Mouse (Mus musculus): Measurements from ENCODE around the gene Retreg1. TPM values are rescaled to one million over a fixed set of nuclear protein-coding genes. Genes with fewer than 3 reads are reported as not detected.

Retreg1 gene
- total RNA-seq, 1 experiment from 2014 or later, result 95.7 TPM

GRCm38 (mm10) chr15:25826531-25826961 is 16.4 kb upstream of the Retreg1 start:
- ATAC-seq (replicated peaks; ENCODE audit: low read depth, poor library complexity, severe bottlenecking), result no peak

- ATAC-seq (replicated peaks; ENCODE audit: low read depth, poor library complexity, severe bottlenecking), result peak; percentile 94
Observed at GRCm38 (mm10) chr15:25828464-25828863, 14.5 kb upstream of the Retreg1 start.

- peak; percentile 50 for ATAC-seq (replicated peaks; ENCODE audit: low read depth, poor library complexity, severe bottlenecking)
Observed at GRCm38 (mm10) chr15:25830426-25830825, 12.6 kb upstream of the Retreg1 start.

GRCm38 (mm10) chr15:25834282-25834681 is 8.7 kb upstream of the Retreg1 start:
- no peak for ATAC-seq (replicated peaks; ENCODE audit: low read depth, poor library complexity, severe bottlenecking)

GRCm38 (mm10) chr15:25834920-25835674 is 7.9 kb upstream of the Retreg1 start:
- no peak for ATAC-seq (replicated peaks; ENCODE audit: low read depth, poor library complexity, severe bottlenecking)

GRCm38 (mm10) chr15:25842462-25843085 is 406 bp upstream of the Retreg1 start:
- peak; percentile 26 for ATAC-seq (replicated peaks; ENCODE audit: low read depth, poor library complexity, severe bottlenecking)

GRCm38 (mm10) chr15:25844013-25844570 is 1.1 kb downstream of the Retreg1 start:
- ATAC-seq (replicated peaks; ENCODE audit: low read depth, poor library complexity, severe bottlenecking), result no peak

GRCm38 (mm10) chr15:25844771-25845170 is 1.8 kb downstream of the Retreg1 start:
- ATAC-seq (replicated peaks; ENCODE audit: low read depth, poor library complexity, severe bottlenecking), result no peak

GRCm38 (mm10) chr15:25847576-25848168 is 4.7 kb downstream of the Retreg1 start:
- ATAC-seq (replicated peaks; ENCODE audit: low read depth, poor library complexity, severe bottlenecking), result no peak

GRCm38 (mm10) chr15:25850552-25850951 is 7.6 kb downstream of the Retreg1 start:
- ATAC-seq (replicated peaks; ENCODE audit: low read depth, poor library complexity, severe bottlenecking), result no peak

GRCm38 (mm10) chr15:25854270-25854904 is 11.4 kb downstream of the Retreg1 start:
- ATAC-seq (replicated peaks; ENCODE audit: low read depth, poor library complexity, severe bottlenecking), result no peak

- peak; percentile 22; the same call in 1 of the 2 replicates for ATAC-seq (replicated peaks; ENCODE audit: low read depth, poor library complexity, severe bottlenecking)
Observed at GRCm38 (mm10) chr15:25858611-25859058, 15.7 kb downstream of the Retreg1 start.

- ATAC-seq (replicated peaks; ENCODE audit: low read depth, poor library complexity, severe bottlenecking), result peak; percentile 65
Observed at GRCm38 (mm10) chr15:25859469-25859868, 16.5 kb downstream of the Retreg1 start.

GRCm38 (mm10) chr15:25861900-25862299 is 18.9 kb downstream of the Retreg1 start:
- ATAC-seq (replicated peaks; ENCODE audit: low read depth, poor library complexity, severe bottlenecking), result peak; percentile 67

- no peak for ATAC-seq (replicated peaks; ENCODE audit: low read depth, poor library complexity, severe bottlenecking)
Observed at GRCm38 (mm10) chr15:25865605-25866004, 22.6 kb downstream of the Retreg1 start.

- ATAC-seq (replicated peaks; ENCODE audit: low read depth, poor library complexity, severe bottlenecking), result no peak
Observed at GRCm38 (mm10) chr15:25866106-25866505, 23.1 kb downstream of the Retreg1 start.

- no peak for ATAC-seq (replicated peaks; ENCODE audit: low read depth, poor library complexity, severe bottlenecking)
Observed at GRCm38 (mm10) chr15:25869129-25869528, 26.1 kb downstream of the Retreg1 start.

GRCm38 (mm10) chr15:25871470-25871869 is 28.5 kb downstream of the Retreg1 start:
- peak; percentile 97 for ATAC-seq (replicated peaks; ENCODE audit: low read depth, poor library complexity, severe bottlenecking)

GRCm38 (mm10) chr15:25872118-25872517 is 29.1 kb downstream of the Retreg1 start:
- no peak for ATAC-seq (replicated peaks; ENCODE audit: low read depth, poor library complexity, severe bottlenecking)

- ATAC-seq (replicated peaks; ENCODE audit: low read depth, poor library complexity, severe bottlenecking), result no peak
Observed at GRCm38 (mm10) chr15:25872657-25873056, 29.7 kb downstream of the Retreg1 start.
